Mouse (Mus musculus): Measurements from ENCODE around the gene Bglap3. TPM values are rescaled to one million over a fixed set of nuclear protein-coding genes. Genes with fewer than 3 reads are reported as not detected.

Bglap3 gene
- polyA plus RNA-seq, 1 experiment = not detected

GRCm38 (mm10) chr3:88359584-88359983 lies 13.0 kb downstream of the Bglap3 start:
- Histone ChIP-seq H3K4me3 (ENCODE audit: control insufficient read depth, low read depth, low read length) (no peak overlapping the region), H3K4me1 (ENCODE audit: control insufficient read depth, insufficient read depth, low read length) (peaks cover 3% of the 10 kb centered on the region; the same call in 1 of the 2 replicates), H3K27ac (ENCODE audit: control insufficient read depth, insufficient read depth, low read depth, low read length) (peak overlapping the region; percentile 27; the same call in 1 of the 2 replicates), H3K36me3 (ENCODE audit: control insufficient read depth, insufficient read depth, low read length) (peaks cover 1% of the 10 kb centered on the region), H3K27me3 (ENCODE audit: control insufficient read depth, insufficient read depth, low read length) (no peaks in the 10 kb centered on the region)
- TF ChIP-seq POLR2A (IDR thresholded peaks at IDR 0.05; ENCODE audit: control insufficient read depth, low read depth, low read length) = no peak
- TF ChIP-seq CTCF (IDR thresholded peaks at IDR 0.05; ENCODE audit: control insufficient read depth, insufficient read depth, insufficient replicate concordance, low read depth, low read length) = no peak

GRCm38 (mm10) chr3:88354396-88355165 lies 18.0 kb downstream of the Bglap3 start:
- peaks cover 10% of the 10 kb centered on the region for H3K36me3 ChIP-seq (ENCODE audit: control insufficient read depth, insufficient read depth, low read length)
- peak overlapping the region; percentile 55 for H3K27ac ChIP-seq (ENCODE audit: control insufficient read depth, insufficient read depth, low read depth, low read length)
- no peak overlapping the region for H3K4me3 ChIP-seq (ENCODE audit: control insufficient read depth, low read depth, low read length)
- TF ChIP-seq CTCF (IDR thresholded peaks at IDR 0.05; ENCODE audit: control insufficient read depth, insufficient read depth, insufficient replicate concordance, low read depth, low read length) (no peak), POLR2A (IDR thresholded peaks at IDR 0.05; ENCODE audit: control insufficient read depth, low read depth, low read length) (no peak)
- no peaks in the 10 kb centered on the region for H3K27me3 ChIP-seq (ENCODE audit: control insufficient read depth, insufficient read depth, low read length)
- no peaks in the 10 kb centered on the region for H3K4me1 ChIP-seq (ENCODE audit: control insufficient read depth, insufficient read depth, low read length)

GRCm38 (mm10) chr3:88352907-88353306 lies 19.6 kb downstream of the Bglap3 start:
- Histone ChIP-seq H3K27ac (ENCODE audit: control insufficient read depth, insufficient read depth, low read depth, low read length) (peak overlapping the region; percentile 55; the same call in 1 of the 2 replicates), H3K27me3 (ENCODE audit: control insufficient read depth, insufficient read depth, low read length) (no peaks in the 10 kb centered on the region), H3K4me3 (ENCODE audit: control insufficient read depth, low read depth, low read length) (no peak overlapping the region), H3K4me1 (ENCODE audit: control insufficient read depth, insufficient read depth, low read length) (no peaks in the 10 kb centered on the region), H3K36me3 (ENCODE audit: control insufficient read depth, insufficient read depth, low read length) (peaks cover 11% of the 10 kb centered on the region)
- TF ChIP-seq CTCF (IDR thresholded peaks at IDR 0.05; ENCODE audit: control insufficient read depth, insufficient read depth, insufficient replicate concordance, low read depth, low read length) (no peak), POLR2A (IDR thresholded peaks at IDR 0.05; ENCODE audit: control insufficient read depth, low read depth, low read length) (no peak)

- H3K36me3 ChIP-seq (ENCODE audit: control insufficient read depth, insufficient read depth, low read length) = peaks cover 13% of the 10 kb centered on the region
- no peaks in the 10 kb centered on the region for H3K27me3 ChIP-seq (ENCODE audit: control insufficient read depth, insufficient read depth, low read length)
- no peak overlapping the region for H3K4me3 ChIP-seq (ENCODE audit: control insufficient read depth, low read depth, low read length)
These were observed 21.8 kb downstream of the Bglap3 start for GRCm38 (mm10) chr3:88350732-88351131.

GRCm38 (mm10) chr3:88339006-88339405 lies 33.5 kb downstream of the Bglap3 start:
- peaks cover 3% of the 10 kb centered on the region for H3K36me3 ChIP-seq (ENCODE audit: control insufficient read depth, insufficient read depth, low read length)
- H3K27ac ChIP-seq (ENCODE audit: control insufficient read depth, insufficient read depth, low read depth, low read length) = no peak overlapping the region

More at GRCm38 (mm10) chr3:88350732-88351131, 21.8 kb downstream of the Bglap3 start:
- Histone ChIP-seq H3K4me1 (ENCODE audit: control insufficient read depth, insufficient read depth, low read length) (no peaks in the 10 kb centered on the region), H3K27ac (ENCODE audit: control insufficient read depth, insufficient read depth, low read depth, low read length) (no peak overlapping the region)
- TF ChIP-seq POLR2A (IDR thresholded peaks at IDR 0.05; ENCODE audit: control insufficient read depth, low read depth, low read length) (no peak), CTCF (IDR thresholded peaks at IDR 0.05; ENCODE audit: control insufficient read depth, insufficient read depth, insufficient replicate concordance, low read depth, low read length) (no peak)

GRCm38 (mm10) chr3:88338316-88338715 lies 34.2 kb downstream of the Bglap3 start:
- Histone ChIP-seq H3K4me1 (ENCODE audit: control insufficient read depth, insufficient read depth, low read length) (peaks cover 8% of the 10 kb centered on the region), H3K27me3 (ENCODE audit: control insufficient read depth, insufficient read depth, low read length) (no peaks in the 10 kb centered on the region), H3K27ac (ENCODE audit: control insufficient read depth, insufficient read depth, low read depth, low read length) (no peak overlapping the region), H3K4me3 (ENCODE audit: control insufficient read depth, low read depth, low read length) (no peak overlapping the region), H3K36me3 (ENCODE audit: control insufficient read depth, insufficient read depth, low read length) (no peaks in the 10 kb centered on the region; the same call in 1 of the 2 replicates)
- TF ChIP-seq POLR2A (IDR thresholded peaks at IDR 0.05; ENCODE audit: control insufficient read depth, low read depth, low read length) (no peak), CTCF (IDR thresholded peaks at IDR 0.05; ENCODE audit: control insufficient read depth, insufficient read depth, insufficient replicate concordance, low read depth, low read length) (no peak)

More at GRCm38 (mm10) chr3:88339006-88339405, 33.5 kb downstream of the Bglap3 start:
- Histone ChIP-seq H3K4me1 (ENCODE audit: control insufficient read depth, insufficient read depth, low read length) (peaks cover 8% of the 10 kb centered on the region), H3K27me3 (ENCODE audit: control insufficient read depth, insufficient read depth, low read length) (no peaks in the 10 kb centered on the region), H3K4me3 (ENCODE audit: control insufficient read depth, low read depth, low read length) (no peak overlapping the region)
- TF ChIP-seq POLR2A (IDR thresholded peaks at IDR 0.05; ENCODE audit: control insufficient read depth, low read depth, low read length) = no peak
- no peak for TF ChIP-seq CTCF (IDR thresholded peaks at IDR 0.05; ENCODE audit: control insufficient read depth, insufficient read depth, insufficient replicate concordance, low read depth, low read length)

- H3K4me3 ChIP-seq (ENCODE audit: control insufficient read depth, low read depth, low read length) = no peak overlapping the region
- no peak overlapping the region for H3K27ac ChIP-seq (ENCODE audit: control insufficient read depth, insufficient read depth, low read depth, low read length)
- no peaks in the 10 kb centered on the region; the same call in 1 of the 2 replicates for H3K36me3 ChIP-seq (ENCODE audit: control insufficient read depth, insufficient read depth, low read length)
- H3K27me3 ChIP-seq (ENCODE audit: control insufficient read depth, insufficient read depth, low read length) = no peaks in the 10 kb centered on the region
- TF ChIP-seq POLR2A (IDR thresholded peaks at IDR 0.05; ENCODE audit: control insufficient read depth, low read depth, low read length) (no peak), CTCF (IDR thresholded peaks at IDR 0.05; ENCODE audit: control insufficient read depth, insufficient read depth, insufficient replicate concordance, low read depth, low read length) (no peak)
- peaks cover 14% of the 10 kb centered on the region for H3K4me1 ChIP-seq (ENCODE audit: control insufficient read depth, insufficient read depth, low read length)
These were observed 35.0 kb downstream of the Bglap3 start for GRCm38 (mm10) chr3:88337367-88338020.
